Mouse (Mus musculus) small intestine, adult 2 months (tissue): ENCODE results near the gene Neu2. TPM values are rescaled to one million over a fixed set of nuclear protein-coding genes. Genes with fewer than 3 reads are reported as not detected.

Experiments
- H3K27ac ChIP-seq: fragments of 200-500 bp; 2 replicates; pipeline ENCODE4 v1.5.1; 2012; ENCODE audit warnings: low read depth, low read length, control low read depth, inconsistent platforms; ENCODE audit not compliant: insufficient read depth
- H3K27me3 ChIP-seq: fragments of 200-500 bp; 2 replicates; pipeline ENCODE4 v1.6.1; 2012; ENCODE audit warnings: mild to moderate bottlenecking, moderate library complexity, low read length, inconsistent platforms; ENCODE audit not compliant: control insufficient read depth, insufficient read depth
- H3K36me3 ChIP-seq: fragments of 200-500 bp; 2 replicates; pipeline ENCODE4 v1.6.1; 2012; ENCODE audit warnings: mild to moderate bottlenecking, low read length, control low read depth, inconsistent platforms; ENCODE audit not compliant: control insufficient read depth, insufficient read depth
- H3K4me1 ChIP-seq: fragments of 200-500 bp; 2 replicates; pipeline ENCODE4 v1.6.1; 2012; ENCODE audit warnings: low read length, inconsistent platforms, mixed read lengths; ENCODE audit not compliant: control insufficient read depth, insufficient read depth, insufficient read length
- H3K4me3 ChIP-seq: fragments of 200-500 bp; 2 replicates; pipeline ENCODE4 v1.5.1; 2012; ENCODE audit warnings: low read depth, mild to moderate bottlenecking, control low read depth, inconsistent platforms, low read length, moderate library complexity
- CTCF ChIP-seq: fragments of 200-500 bp; IDR thresholded peaks from 2 replicates; pipeline ENCODE4 v1.5.1; 2012; ENCODE audit warnings: low read depth, mild to moderate bottlenecking, control low read depth, inconsistent platforms, low read length, moderate library complexity, mixed read lengths; ENCODE audit not compliant: insufficient replicate concordance, insufficient read length; ENCODE audit errors: extremely low read depth
- POLR2A ChIP-seq: fragments of 200-500 bp; IDR thresholded peaks from 2 replicates; pipeline ENCODE4 v1.6.1; 2012; ENCODE audit warnings: low read depth, mild to moderate bottlenecking, control low read depth, inconsistent platforms, low read length, moderate library complexity
- WGBS: fragments of 180-500 bp; shearing (Covaris S2); methylation state at CpG from one replicate; pipeline ENCODE4 v1.1.7; 2018; 5-methylcytosine and 5-hydroxymethylcytosine counted together
- polyA plus RNA-seq: library from polyadenylated mRNA; depleted of rRNA; stranded (reverse); fragments of >200 nt; gene quantifications from 2 replicates; pipeline ENCODE4 v1.2.3, GENCODE M21; 2012; rRNA removed

Neu2 gene
- polyA plus RNA-seq, 1 experiment, result 2.1 TPM

DNA sequence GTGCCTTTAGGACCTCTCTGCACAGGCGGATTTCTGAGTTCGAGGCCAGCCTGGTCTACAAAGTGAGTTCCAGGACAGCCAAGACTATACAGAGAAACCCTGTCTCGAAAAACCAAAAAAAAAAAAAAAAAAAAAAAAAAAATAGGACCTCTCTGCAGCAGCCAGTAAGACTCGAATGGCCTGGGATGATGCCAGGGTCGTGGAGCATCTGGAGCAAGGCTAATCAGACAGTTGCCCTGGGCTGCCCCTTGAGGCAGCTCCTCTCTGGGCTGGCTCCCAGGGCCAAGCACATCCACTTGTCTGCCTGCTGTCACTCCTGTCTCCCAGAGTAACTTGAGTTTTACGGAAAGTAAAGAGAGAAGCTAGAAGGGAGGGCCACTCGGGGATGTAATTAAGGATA is 135.4 kb downstream of the Neu2 start:
- Histone ChIP-seq H3K4me1 (peaks cover 6% of the 10 kb centered on the region), H3K27me3 (no peaks in the 10 kb centered on the region), H3K27ac (no peak overlapping the region), H3K4me3 (no peak overlapping the region), H3K36me3 (no peaks in the 10 kb centered on the region)
- TF ChIP-seq CTCF, result no peak
- WGBS, result 65% methylated on average over 7 of the region's 7 CpGs

DNA sequence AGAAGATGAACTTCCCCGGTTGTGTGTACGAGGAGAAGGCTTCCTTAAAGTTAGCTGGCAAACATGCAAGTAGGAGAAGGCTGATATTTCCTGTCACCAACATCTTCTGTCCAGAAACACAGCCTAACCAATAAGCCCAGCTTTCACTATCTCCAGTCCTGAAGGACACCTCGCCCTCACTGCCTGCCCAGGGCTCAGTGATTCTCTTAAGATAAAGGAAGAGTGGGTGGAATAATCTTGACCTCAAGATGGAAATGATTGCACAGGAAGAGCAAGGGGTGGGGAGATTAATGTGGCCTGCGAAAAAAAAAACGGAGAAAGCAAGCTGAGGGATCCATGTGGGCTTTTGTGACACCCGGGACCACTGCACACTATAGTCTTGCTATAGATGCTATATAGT is 136.1 kb downstream of the Neu2 start:
- H3K4me3 ChIP-seq, result no peak overlapping the region
- no peaks in the 10 kb centered on the region for H3K27me3 ChIP-seq
- no peak for TF ChIP-seq POLR2A
- no peak for TF ChIP-seq CTCF
- no peak overlapping the region for H3K27ac ChIP-seq
- WGBS, result 69% methylated on average over 6 of the region's 6 CpGs
- no peaks in the 10 kb centered on the region for H3K36me3 ChIP-seq
- peaks cover 9% of the 10 kb centered on the region for H3K4me1 ChIP-seq

Other genes with a start within 250 kb of the Neu2 start
- gene Efhd1, start 245.5 kb upstream of the Neu2 start, polyA plus RNA-seq, result 1.1 and 1.5 TPM in 2 replicates
- gene Gigyf2, start 182.9 kb upstream of the Neu2 start, polyA plus RNA-seq, result 10.8 and 26.0 TPM in 2 replicates
- gene Kcnj13, start 115.2 kb upstream of the Neu2 start, polyA plus RNA-seq, result 0.09 and 7.4 TPM in 2 replicates
- 0.41 TPM in 1 of 2 replicates, not detected in the other for gene Snorc, start 39.6 kb upstream of the Neu2 start, polyA plus RNA-seq
- gene Ngef, start 64.0 kb downstream of the Neu2 start, polyA plus RNA-seq, result 8.1 and 24.1 TPM in 2 replicates
- gene Inpp5d, start 110.4 kb downstream of the Neu2 start, polyA plus RNA-seq, result 24.6 and 36.0 TPM in 2 replicates
- gene Atg16l1, start 246.0 kb downstream of the Neu2 start, polyA plus RNA-seq, result 9.1 and 12.3 TPM in 2 replicates